Mouse (Mus musculus) heart, adult 2 months (tissue): ENCODE results near the gene Ddx31.

ENCODE experiments used
- CTCF ChIP-seq: fragments of 200-600 bp; IDR thresholded peaks from 2 replicates; pipeline ENCODE4 v1.8.1; 2022; ENCODE audit warnings: antibody characterized with exemption, mild to moderate bottlenecking, moderate library complexity
- POLR2A ChIP-seq: fragments of 200-500 bp; IDR thresholded peaks from 2 replicates; pipeline ENCODE4 v1.6.1; 2011; ENCODE audit warnings: mild to moderate bottlenecking, low read depth, low read length, control low read depth; ENCODE audit not compliant: insufficient read depth

DNA sequence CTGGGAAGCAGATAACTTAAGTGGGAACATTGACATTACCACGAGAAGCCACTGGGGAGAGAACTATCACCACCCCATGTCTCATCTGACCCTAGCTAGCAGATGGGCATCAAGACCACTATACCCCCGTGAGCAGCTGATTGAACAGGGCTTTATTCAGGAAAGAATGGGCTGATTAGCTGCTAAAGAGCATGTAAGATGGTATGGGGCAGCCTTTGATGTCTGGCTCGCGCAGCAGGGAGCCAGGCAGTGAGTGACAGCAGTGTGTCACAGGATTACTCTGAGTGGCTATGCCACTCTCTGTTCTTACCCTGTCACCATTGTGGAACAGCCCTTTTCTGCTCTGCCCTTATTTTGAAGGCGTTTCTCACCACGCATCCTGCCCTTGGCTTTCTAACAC is 53.3 kb downstream of the Ddx31 start:
- TF ChIP-seq POLR2A, result no peak
- TF ChIP-seq CTCF, result no peak
